Mouse (Mus musculus) left cerebral cortex, postnatal 14 days (tissue): ENCODE results near the gene Bex4. TPM values are rescaled to one million over a fixed set of nuclear protein-coding genes. Genes with fewer than 3 reads are reported as not detected.
"Not testable (repeated sequence)": the region's sequence is repeated elsewhere in the genome, so short reads cannot be mapped to it uniquely, and the experiment has no call there.

Experiments
- DNase-seq, 2 experiments: peaks; one replicate each; pipeline ENCODE4 v3.0.0; 2021 to 2022; ENCODE audit warnings: low spot score in 2 of 2, mixed read lengths in 1 of 2
- intact Hi-C: fragments of 180-260 bp; cut with DNase I; formaldehyde crosslinking; loops from one replicate; pipeline ENCODE4 v1.15.1; 2025
- long read RNA-seq, 2 experiments: library from polyadenylated mRNA; stranded (forward); transcript quantifications; one replicate each; pipeline ENCODE4 v2.0.0; 2021
- total RNA-seq, 2 experiments: library from RNA; stranded (reverse); gene quantifications; 2 replicates each; pipeline ENCODE4 v1.2.3; 2021

Bex4 gene
- 10 to 100 TPM; 19.9 to 29.8 TPM for total RNA-seq
- long read RNA-seq, experiment 1, transcript Bex4-201 (3 exons, 837 nt), result major isoform, 19 of 21 reads
- long read RNA-seq, experiment 1, partial matches to known transcripts, result 0 of 21 reads
- long read RNA-seq, experiment 1, other reads (novel, unspliced or antisense), result 2 of 21 reads
- long read RNA-seq, experiment 2, transcript Bex4-201 (3 exons, 837 nt), result major isoform, 13 of 18 reads
- long read RNA-seq, experiment 2, partial matches to known transcripts, result 4 of 18 reads
- long read RNA-seq, experiment 2, other reads (novel, unspliced or antisense), result 1 of 18 reads

GRCm38 (mm10) chrX:136138827-136139639 lies at the start of gene Bex4:
Bex4 (plus strand) TSS chrX:136138996.
- intact Hi-C loops, DNase-seq: not testable (repeated sequence)

- intact Hi-C loops, result no loop called here
- DNase-seq, result no peak
Observed at GRCm38 (mm10) chrX:136092497-136093279, 46.1 kb upstream of the Bex4 start.

DNA sequence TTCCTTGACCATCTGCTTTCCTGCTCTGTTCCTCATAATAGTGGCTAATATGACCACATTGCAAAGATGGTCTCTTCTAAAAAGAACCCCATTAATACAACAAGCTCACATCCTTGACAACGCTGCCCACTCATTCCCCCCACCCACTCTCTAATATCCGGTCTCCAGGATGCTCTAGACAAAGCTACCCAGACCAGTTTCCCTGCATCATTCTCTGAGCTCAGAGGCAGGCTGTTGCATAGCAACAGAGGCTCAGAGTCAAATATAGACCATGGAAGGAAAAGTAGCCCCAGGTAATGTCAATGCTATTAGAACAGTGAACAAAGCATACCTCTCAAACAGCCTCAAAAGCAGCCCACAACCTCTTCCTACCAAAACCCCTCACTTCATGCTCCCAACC lies 44.4 kb upstream of the Bex4 start:
- peak; percentile 20 to 35 for DNase-seq
- intact Hi-C loops, result no loop called here

GRCm38 (mm10) chrX:136104046-136104723 lies 34.6 kb upstream of the Bex4 start:
- DNase-seq, result peak; percentile 11 to 54
- intact Hi-C loops, result no loop called here

DNA sequence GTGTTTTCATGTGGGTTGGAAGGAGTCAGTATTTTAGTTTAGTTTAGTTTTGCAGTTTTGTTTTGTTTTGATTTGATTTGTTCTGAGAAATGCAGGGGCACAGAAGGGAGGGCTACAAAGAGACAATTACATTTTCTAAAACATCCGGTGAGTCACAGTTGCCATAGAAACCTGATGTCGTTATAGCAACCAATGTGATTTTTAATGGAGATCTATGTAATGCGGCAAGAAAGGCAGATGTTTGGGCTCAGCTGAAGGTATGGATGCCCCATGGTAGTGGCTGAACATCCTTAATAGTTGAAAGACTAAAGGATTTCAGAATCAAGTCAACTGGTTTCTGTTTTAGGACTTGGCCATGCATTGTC lies 34.1 kb upstream of the Bex4 start:
- peak in 1 of 2 experiments; percentile 51 for DNase-seq
- intact Hi-C loops, result loop anchor here (5.0 kb wide), 1 partner anchor 37 kb away; the partner anchor contains the start of gene Bex2

DNA sequence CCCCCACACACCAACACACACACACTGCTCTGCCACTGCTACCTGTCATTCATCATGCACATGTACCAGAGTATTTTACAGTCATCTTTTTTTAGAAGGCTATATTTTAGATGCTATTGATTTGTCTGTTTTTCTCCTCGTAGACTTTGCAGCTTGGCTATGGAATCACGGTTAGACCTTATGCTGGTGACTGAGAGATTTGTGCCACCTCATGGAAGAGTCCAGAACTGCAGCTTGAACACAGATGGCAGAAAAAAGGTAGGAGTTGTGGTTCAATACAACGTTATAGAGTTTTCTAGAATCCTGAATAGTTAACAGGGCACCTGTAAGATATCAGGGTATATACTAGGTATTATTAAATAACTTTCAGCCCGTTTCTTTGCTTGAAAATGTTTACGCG lies 30.9 kb upstream of the Bex4 start:
- intact Hi-C loops, result loop anchor here (1.0 to 5.0 kb wide), 2 partner anchors 41 to 61 kb away; partner anchors contain the start of gene Bex2
- peak; percentile 66 to 73 for DNase-seq

DNA sequence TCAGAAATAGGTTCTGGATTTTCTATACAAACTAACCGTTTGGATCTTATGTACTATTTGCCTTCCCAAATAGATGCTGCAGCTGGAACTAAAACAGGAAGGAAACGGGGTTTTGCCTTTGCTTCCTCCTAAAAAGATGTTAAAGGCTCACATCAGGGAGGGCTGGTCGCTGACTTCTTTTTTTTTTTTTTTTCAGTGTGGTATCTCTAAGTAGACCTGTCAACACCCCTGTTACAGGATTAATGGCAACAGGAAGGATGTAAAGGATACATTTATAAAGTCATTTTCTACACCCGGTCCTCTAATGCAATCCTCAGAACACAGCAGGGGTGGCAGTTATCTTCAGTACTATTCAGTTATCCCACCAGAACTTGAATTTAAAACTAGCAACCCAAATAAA lies 23.8 kb upstream of the Bex4 start:
- intact Hi-C loops, result no loop called here
- no peak for DNase-seq

DNA sequence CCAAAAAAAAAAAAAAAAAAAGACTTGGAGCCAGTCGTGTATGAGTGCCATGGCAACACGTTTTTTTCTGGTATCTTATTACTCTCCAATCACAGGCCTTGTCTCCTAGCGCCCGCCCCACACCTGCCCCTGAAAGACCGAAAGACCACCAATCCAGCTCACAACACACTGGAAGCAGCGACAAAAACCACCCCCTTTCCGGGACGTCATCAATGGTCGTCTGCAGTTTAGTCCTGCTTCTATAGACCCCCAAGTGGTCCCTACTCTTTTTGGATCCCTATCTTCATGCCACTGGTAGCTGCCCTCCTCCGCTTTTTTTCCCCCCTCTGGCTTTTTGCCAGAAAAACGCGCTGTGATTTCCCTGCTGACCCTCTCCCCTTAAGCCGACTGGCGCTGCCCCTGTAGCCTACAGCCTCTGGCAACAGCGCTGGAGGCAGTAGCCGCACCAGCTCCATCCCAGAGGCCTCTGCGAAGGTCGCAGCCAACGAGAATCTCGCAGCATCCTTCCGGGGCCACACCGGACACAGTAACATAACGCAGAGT lies 23.3 kb upstream of the Bex4 start:
- DNase-seq, result peak; percentile 80 to 82
- intact Hi-C loops, result no loop called here

GRCm38 (mm10) chrX:136127038-136127743 lies 11.6 kb upstream of the Bex4 start:
- DNase-seq, result peak in 1 of 2 experiments; percentile 8
- intact Hi-C loops, result no loop called here

- peak; percentile 63 to 73 for DNase-seq
- intact Hi-C loops, result no loop called here
Observed at GRCm38 (mm10) chrX:136127744-136128064, 11.1 kb upstream of the Bex4 start.

DNA sequence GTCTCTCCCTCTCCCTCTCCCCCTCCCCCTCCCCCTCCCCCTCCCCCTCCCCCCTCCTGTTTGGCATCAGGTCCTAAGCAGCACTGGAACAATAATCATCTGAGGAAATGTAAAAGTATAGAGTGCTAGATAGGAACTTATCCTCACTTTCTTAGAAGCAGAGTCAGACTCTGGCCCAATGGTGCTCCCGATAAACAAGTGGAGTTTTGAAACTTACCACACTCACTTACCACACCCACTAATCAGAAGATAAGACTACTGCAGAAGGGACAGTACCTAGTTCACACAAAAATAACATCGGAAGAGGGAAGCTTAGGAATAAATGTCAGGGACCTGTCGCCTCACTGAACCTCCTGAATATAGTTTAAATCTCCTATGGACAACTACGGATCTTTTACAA lies 3.2 kb upstream of the Bex4 start:
- no peak for DNase-seq
- intact Hi-C loops, result no loop called here

- intact Hi-C loops, DNase-seq: not testable (repeated sequence)
Observed at GRCm38 (mm10) chrX:136139640-136140004, 826 bp downstream of the Bex4 start.

DNA sequence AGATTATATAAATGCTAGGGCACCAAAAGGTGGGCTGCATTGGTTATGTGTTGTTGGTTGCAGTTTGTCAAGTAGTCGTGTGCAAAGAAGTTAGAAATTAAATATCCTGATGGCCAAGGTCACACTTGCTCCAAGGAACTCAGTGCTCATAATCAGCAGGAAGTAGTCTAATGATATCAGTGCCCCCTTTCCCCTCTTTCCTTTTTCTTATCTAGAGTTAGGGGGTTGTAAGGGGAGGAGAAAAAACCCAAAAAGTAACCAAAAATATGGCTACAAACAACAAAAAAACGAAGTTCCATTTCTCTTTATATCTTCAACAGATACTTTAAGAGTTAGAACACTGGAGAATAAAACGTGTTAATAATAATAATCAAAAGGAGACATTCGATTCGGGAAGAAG lies 2.6 kb downstream of the Bex4 start:
- DNase-seq, result no peak
- intact Hi-C loops, result no loop called here

- DNase-seq, result no peak
- intact Hi-C loops, result no loop called here
Observed at GRCm38 (mm10) chrX:136143711-136144110, 4.9 kb downstream of the Bex4 start.

DNA sequence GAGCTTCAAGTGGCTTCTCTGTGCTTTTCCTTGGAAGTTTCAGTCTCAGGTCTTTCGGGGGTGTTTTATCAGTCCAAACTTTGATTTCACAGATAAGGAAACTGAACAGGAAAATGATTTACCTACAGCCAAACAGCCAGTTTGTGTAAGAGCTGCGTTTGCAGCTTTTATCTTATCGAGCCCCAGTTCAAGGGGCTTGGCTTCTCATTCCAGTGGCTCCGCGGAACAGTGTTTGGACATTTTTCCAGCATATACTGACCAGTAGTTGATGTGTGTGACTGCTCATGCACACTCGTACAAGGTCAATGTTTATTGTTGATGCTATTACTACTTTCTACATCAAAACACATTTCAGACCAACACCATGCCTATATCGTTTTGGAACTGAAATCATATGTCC lies 5.4 kb downstream of the Bex4 start:
- intact Hi-C loops, result no loop called here
- DNase-seq, result no peak

- intact Hi-C loops, result no loop called here
- DNase-seq, result no peak
Observed at GRCm38 (mm10) chrX:136170625-136171024, 31.8 kb downstream of the Bex4 start.

- intact Hi-C loops, result no loop called here
- DNase-seq, result peak; percentile 58 to 61
Observed at GRCm38 (mm10) chrX:136171189-136172117, 32.7 kb downstream of the Bex4 start.

GRCm38 (mm10) chrX:136172118-136172551 lies 33.3 kb downstream of the Bex4 start, which contains the start of gene Tceal8:
Tceal8 (minus strand) TSS chrX:136172342.
- peak; percentile 71 to 89 for DNase-seq
- intact Hi-C loops, result no loop called here
